In the genomic region with DNA sequence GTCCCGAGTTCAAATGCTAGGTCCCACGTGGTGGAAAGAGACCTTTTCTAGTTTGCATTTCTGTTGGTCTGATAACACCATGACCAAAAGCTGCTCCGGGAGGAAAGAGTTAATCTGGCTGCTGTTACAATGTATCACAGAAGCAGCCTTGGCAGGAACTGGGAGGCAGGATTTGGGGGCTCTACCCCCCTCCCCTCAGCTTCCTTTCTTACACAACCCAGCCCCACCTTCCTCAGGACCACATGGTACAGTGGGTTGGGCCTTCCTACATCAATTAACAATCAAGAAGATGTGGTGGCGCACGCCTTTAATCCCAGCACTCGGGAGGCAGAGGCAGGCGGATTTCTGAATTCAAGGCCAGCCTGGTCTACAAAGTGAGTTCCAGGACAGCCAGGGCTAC, we compare ENCODE assay signal across 18 mouse cellular contexts. TPM values are rescaled to one million over a fixed set of nuclear protein-coding genes. Genes with fewer than 3 reads are reported as not detected.
"Had no signal": no experiment of that assay in that cellular context is flagged by ENCODE, and none has a peak within 500 bp of the region (broad histone marks: within the 10 kb centered on the region; RNA-seq: fewer than 3 reads in every experiment).

No protein-coding gene starts in this region.

- DNase-seq: gastrocnemius, adult 2 months; gastrocnemius, postnatal 10 days; gastrocnemius, postnatal 25 days; heart, adult 11 months; heart, adult 2 months; heart, postnatal 14 days; heart, postnatal 36 days; kidney, adult 11 months; kidney, postnatal 14 days; kidney, postnatal 36 days; layer of hippocampus, adult 9-11 months; layer of hippocampus, postnatal 36 days; left cerebral cortex, postnatal 4 days had no signal

- ATAC-seq: hindbrain, postnatal 0 days; intestine, embryonic 16.5 days; liver, embryonic 12.5 days had no signal

RNA-seq across cellular contexts. Expression of gene Pnpla1, which starts 3.8 kb away (rescaled TPM):
- total RNA-seq: gastrocnemius, adult 2 months; gastrocnemius, postnatal 10 days; gastrocnemius, postnatal 25 days; gastrocnemius, postnatal 4 days; heart, adult 2 months; heart, postnatal 14 days; heart, postnatal 36 days; liver, adult 2 months had no signal
